Mouse (Mus musculus): ENCODE results near the gene Uvssa.

The Uvssa gene

GRCm38 (mm10) chr5:33372331-33373038 is 5.9 kb upstream of the Uvssa start:
- no peak for DNase-seq

- no peak for DNase-seq
Measured at GRCm38 (mm10) chr5:33377176-33377575, 1.2 kb upstream of the Uvssa start.

- no peak for DNase-seq
Measured at GRCm38 (mm10) chr5:33377801-33378301, 498 bp upstream of the Uvssa start.

GRCm38 (mm10) chr5:33387550-33387949 is 9.2 kb downstream of the Uvssa start:
- no peak for DNase-seq

GRCm38 (mm10) chr5:33393803-33394202 is 15.5 kb downstream of the Uvssa start:
- peak; percentile 81 for DNase-seq

- no peak for DNase-seq
Measured at GRCm38 (mm10) chr5:33395693-33396092, 17.3 kb downstream of the Uvssa start.

GRCm38 (mm10) chr5:33396828-33397227 is 18.5 kb downstream of the Uvssa start:
- no peak for DNase-seq

GRCm38 (mm10) chr5:33400819-33401218 is 22.5 kb downstream of the Uvssa start:
- DNase-seq: no peak

- DNase-seq: no peak
Measured at GRCm38 (mm10) chr5:33420313-33420712, 42.0 kb downstream of the Uvssa start.

- DNase-seq: no peak
Measured at GRCm38 (mm10) chr5:33427461-33427860, 49.1 kb downstream of the Uvssa start.

- no peak for DNase-seq
Measured at GRCm38 (mm10) chr5:33430106-33430505, 51.8 kb downstream of the Uvssa start.

- DNase-seq: no peak
Measured at GRCm38 (mm10) chr5:33430511-33431172, 52.3 kb downstream of the Uvssa start.

- no peak for DNase-seq
Measured at GRCm38 (mm10) chr5:33431173-33432005, 53.0 kb downstream of the Uvssa start.

- no peak for DNase-seq
Measured at GRCm38 (mm10) chr5:33432057-33432935, 53.9 kb downstream of the Uvssa start.

- no peak for DNase-seq
Measured at GRCm38 (mm10) chr5:33433201-33434138, 55.1 kb downstream of the Uvssa start, which contains the start of gene Nkx1-1. Gene Nkx1-1 (minus strand): TSS chr5:33433976.

- no peak for DNase-seq
Measured at GRCm38 (mm10) chr5:33434141-33434780, 55.9 kb downstream of the Uvssa start.

- DNase-seq: no peak
Measured at GRCm38 (mm10) chr5:33435151-33435550, 56.8 kb downstream of the Uvssa start.

- no peak for DNase-seq
Measured at GRCm38 (mm10) chr5:33435941-33436340, 57.6 kb downstream of the Uvssa start.

- DNase-seq: peak; percentile 91
Measured at GRCm38 (mm10) chr5:33438214-33438613, 59.9 kb downstream of the Uvssa start.

GRCm38 (mm10) chr5:33442927-33443710 is 64.8 kb downstream of the Uvssa start:
- peak; percentile 49 for DNase-seq
